Mouse (Mus musculus) heart, adult 18-20 months (tissue): Measurements from ENCODE around the gene Slc7a14. TPM values are rescaled to one million over a fixed set of nuclear protein-coding genes. Genes with fewer than 3 reads are reported as not detected.

ENCODE experiments used
- DNase-seq, 2 experiments: peaks; one replicate each; pipeline ENCODE4 v3.0.0; 2021 to 2022; ENCODE audit warnings: mixed read lengths in 1 of 2
- total RNA-seq, 2 experiments: library from RNA; stranded (reverse); gene quantifications; 2 replicates each; pipeline ENCODE4 v1.2.3; 2021

Slc7a14 gene
- total RNA-seq, 2 experiments from 2014 or later = not detected

GRCm38 (mm10) chr3:31208046-31208445 lies 102.1 kb downstream of the Slc7a14 start:
- DNase-seq = no peak

GRCm38 (mm10) chr3:31205167-31205566 lies 105.0 kb downstream of the Slc7a14 start:
- DNase-seq = no peak

- no peak for DNase-seq
These were observed 106.2 kb downstream of the Slc7a14 start for GRCm38 (mm10) chr3:31203947-31204346.

- no peak for DNase-seq
These were observed 110.9 kb downstream of the Slc7a14 start for GRCm38 (mm10) chr3:31199162-31199877.

GRCm38 (mm10) chr3:31191402-31191801 lies 118.8 kb downstream of the Slc7a14 start:
- DNase-seq = no peak

GRCm38 (mm10) chr3:31190342-31190741 lies 119.8 kb downstream of the Slc7a14 start:
- DNase-seq = no peak

GRCm38 (mm10) chr3:31166365-31166871 lies 143.8 kb downstream of the Slc7a14 start:
- DNase-seq = no peak

- no peak for DNase-seq
These were observed 144.4 kb downstream of the Slc7a14 start for GRCm38 (mm10) chr3:31165803-31166202.

- DNase-seq = no peak
These were observed 147.3 kb downstream of the Slc7a14 start for GRCm38 (mm10) chr3:31162860-31163259.

GRCm38 (mm10) chr3:31161336-31161735 lies 148.8 kb downstream of the Slc7a14 start:
- no peak for DNase-seq

- DNase-seq = no peak
These were observed 150.1 kb downstream of the Slc7a14 start for GRCm38 (mm10) chr3:31160046-31160445.

GRCm38 (mm10) chr3:31157776-31158175 lies 152.4 kb downstream of the Slc7a14 start:
- no peak for DNase-seq

- DNase-seq = no peak
These were observed 154.1 kb downstream of the Slc7a14 start for GRCm38 (mm10) chr3:31156126-31156525.

Other genes with a start within 250 kb of the Slc7a14 start
- 10 to 100 TPM; 13.6 to 14.0 TPM for gene Skil, start 215.3 kb downstream of the Slc7a14 start, total RNA-seq
- gene Cldn11, start 160.5 kb downstream of the Slc7a14 start, total RNA-seq = 1 to 10 TPM in 1 of 2 experiments, under 1 TPM in 1; 0.32 to 1.3 TPM